Mouse (Mus musculus): Measurements from ENCODE around the gene Pde4d. TPM values are rescaled to one million over a fixed set of nuclear protein-coding genes. Genes with fewer than 3 reads are reported as not detected.

Pde4d gene
- polyA plus RNA-seq, 1 experiment, result 15.1 TPM

DNA sequence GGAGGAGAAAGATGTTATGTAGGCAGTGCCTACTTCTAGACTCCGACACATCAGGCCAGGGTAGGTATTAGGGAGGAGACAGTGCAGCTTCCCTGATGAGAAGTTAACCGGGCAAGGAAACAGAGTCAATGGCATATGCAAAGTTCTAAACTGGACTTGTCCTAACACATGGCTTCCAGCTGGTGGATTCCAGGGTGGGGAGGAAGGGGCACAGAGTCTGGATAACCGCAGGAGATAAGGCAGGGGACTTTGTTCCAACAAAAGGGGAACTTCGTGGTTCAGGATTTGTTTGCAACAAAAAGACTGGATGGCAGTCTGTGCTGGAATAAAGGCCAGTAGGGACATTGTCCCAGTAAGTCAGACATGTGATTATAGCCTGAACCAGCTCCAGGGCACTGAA is 1042.1 kb downstream of the Pde4d start:
- no peaks in the 10 kb centered on the region for H3K79me3 ChIP-seq (ENCODE audit: low read depth)
- no peaks in the 10 kb centered on the region for H3K36me3 ChIP-seq (ENCODE audit: control insufficient read depth, insufficient read depth)
- H3K27me3 ChIP-seq (ENCODE audit: control insufficient read depth, insufficient read depth, insufficient read length), result no peaks in the 10 kb centered on the region
- H3K4me3 ChIP-seq (ENCODE audit: insufficient read depth, poor library complexity, severe bottlenecking), result no peak overlapping the region
- no peak overlapping the region for H3ac ChIP-seq (ENCODE audit: control insufficient read depth, insufficient read length, low read depth)
- H3K79me2 ChIP-seq (ENCODE audit: control insufficient read depth, insufficient read depth), result no peaks in the 10 kb centered on the region
- TF ChIP-seq USF1 (IDR thresholded peaks at IDR 0.05; ENCODE audit: low read depth), result no peak
- no peak for TF ChIP-seq MYOD1 (IDR thresholded peaks at IDR 0.05; ENCODE audit: control insufficient read depth, insufficient read length, low read depth)
- no peak for TF ChIP-seq MYOG (IDR thresholded peaks at IDR 0.05; ENCODE audit: control insufficient read depth, extremely low read depth, insufficient read length)
- no peak for TF ChIP-seq CTCF (IDR thresholded peaks at IDR 0.05; ENCODE audit: control insufficient read depth, insufficient read depth, insufficient read length)
- TF ChIP-seq CEBPB (IDR thresholded peaks at IDR 0.05; ENCODE audit: low read depth), result no peak
- TF ChIP-seq FOSL1 (IDR thresholded peaks at IDR 0.05; ENCODE audit: insufficient read depth, low read length, poor library complexity, severe bottlenecking), result no peak
- no peak for TF ChIP-seq MAX (IDR thresholded peaks at IDR 0.05)

DNA sequence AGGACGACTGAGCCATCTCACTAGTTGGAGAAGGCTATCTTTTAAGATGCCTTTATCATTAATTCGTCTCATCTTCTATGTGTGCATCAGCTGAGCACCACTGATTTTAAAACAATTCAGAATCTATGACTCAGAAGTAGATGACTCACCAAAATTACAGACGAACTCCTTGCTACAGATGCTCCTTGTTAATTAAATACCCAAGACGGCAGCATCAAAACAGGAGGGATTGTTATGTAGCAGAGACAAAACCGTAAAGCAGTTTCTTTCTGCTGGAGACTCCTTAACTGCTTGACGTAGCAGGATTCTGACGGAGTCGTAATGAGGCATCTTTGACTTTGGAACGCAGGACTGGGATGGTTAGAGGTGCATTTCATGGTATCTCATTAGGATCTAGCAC is 1050.6 kb downstream of the Pde4d start:
- Histone ChIP-seq H3ac (ENCODE audit: control insufficient read depth, insufficient read length, low read depth) (no peak overlapping the region), H3K79me2 (ENCODE audit: control insufficient read depth, insufficient read depth) (no peaks in the 10 kb centered on the region), H3K79me3 (ENCODE audit: low read depth) (no peaks in the 10 kb centered on the region), H3K27me3 (ENCODE audit: control insufficient read depth, insufficient read depth, insufficient read length) (no peaks in the 10 kb centered on the region), H3K4me3 (ENCODE audit: insufficient read depth, poor library complexity, severe bottlenecking) (no peak overlapping the region), H3K36me3 (ENCODE audit: control insufficient read depth, insufficient read depth) (no peaks in the 10 kb centered on the region)
- TF ChIP-seq USF1 (IDR thresholded peaks at IDR 0.05; ENCODE audit: low read depth) (no peak), FOSL1 (IDR thresholded peaks at IDR 0.05; ENCODE audit: insufficient read depth, low read length, poor library complexity, severe bottlenecking) (no peak), MYOD1 (IDR thresholded peaks at IDR 0.05; ENCODE audit: control insufficient read depth, insufficient read length, low read depth) (no peak), MYOG (IDR thresholded peaks at IDR 0.05; ENCODE audit: control insufficient read depth, extremely low read depth, insufficient read length) (no peak), CTCF (IDR thresholded peaks at IDR 0.05; ENCODE audit: control insufficient read depth, insufficient read depth, insufficient read length) (no peak), MAX (IDR thresholded peaks at IDR 0.05) (no peak), CEBPB (IDR thresholded peaks at IDR 0.05; ENCODE audit: low read depth) (no peak)

GRCm38 (mm10) chr13:109502796-109503195 is 1053.0 kb downstream of the Pde4d start:
- H3K79me3 ChIP-seq (ENCODE audit: low read depth), result no peaks in the 10 kb centered on the region
- no peak for TF ChIP-seq CTCF (IDR thresholded peaks at IDR 0.05; ENCODE audit: control insufficient read depth, insufficient read depth, insufficient read length)
- no peak for TF ChIP-seq MYOD1 (IDR thresholded peaks at IDR 0.05; ENCODE audit: control insufficient read depth, insufficient read length, low read depth)
- H3ac ChIP-seq (ENCODE audit: control insufficient read depth, insufficient read length, low read depth), result no peak overlapping the region
- H3K79me2 ChIP-seq (ENCODE audit: control insufficient read depth, insufficient read depth), result no peaks in the 10 kb centered on the region
- H3K27me3 ChIP-seq (ENCODE audit: control insufficient read depth, insufficient read depth, insufficient read length), result no peaks in the 10 kb centered on the region
- H3K4me3 ChIP-seq (ENCODE audit: insufficient read depth, poor library complexity, severe bottlenecking), result no peak overlapping the region
- H3K36me3 ChIP-seq (ENCODE audit: control insufficient read depth, insufficient read depth), result no peaks in the 10 kb centered on the region

DNA sequence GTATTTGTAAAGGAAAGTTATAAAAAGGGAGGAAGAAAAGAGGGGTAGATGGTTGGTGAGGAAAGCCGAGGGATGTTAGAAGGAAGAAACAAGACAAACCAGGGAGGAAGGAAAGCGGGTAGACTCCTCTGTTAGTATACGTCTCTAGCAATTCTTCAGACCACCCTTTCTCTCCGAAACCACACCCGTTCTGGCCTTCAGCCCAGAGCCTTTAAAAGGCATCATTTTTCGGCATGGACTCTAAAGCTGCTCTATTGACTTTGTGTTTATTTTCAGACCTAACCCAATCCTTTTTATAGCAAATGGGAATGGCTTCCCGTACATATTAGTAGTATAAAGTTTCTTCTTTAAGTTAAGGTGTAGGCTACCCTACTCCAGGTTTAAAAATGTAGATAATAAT is 1057.0 kb downstream of the Pde4d start:
- Histone ChIP-seq H3K4me3 (ENCODE audit: insufficient read depth, poor library complexity, severe bottlenecking) (no peak overlapping the region), H3ac (ENCODE audit: control insufficient read depth, insufficient read length, low read depth) (no peak overlapping the region), H3K27me3 (ENCODE audit: control insufficient read depth, insufficient read depth, insufficient read length) (no peaks in the 10 kb centered on the region), H3K79me2 (ENCODE audit: control insufficient read depth, insufficient read depth) (no peaks in the 10 kb centered on the region), H3K36me3 (ENCODE audit: control insufficient read depth, insufficient read depth) (no peaks in the 10 kb centered on the region), H3K79me3 (ENCODE audit: low read depth) (no peaks in the 10 kb centered on the region)
- TF ChIP-seq CEBPB (IDR thresholded peaks at IDR 0.05; ENCODE audit: low read depth), result no peak
- no peak for TF ChIP-seq FOSL1 (IDR thresholded peaks at IDR 0.05; ENCODE audit: insufficient read depth, low read length, poor library complexity, severe bottlenecking)
- no peak for TF ChIP-seq MYOD1 (IDR thresholded peaks at IDR 0.05; ENCODE audit: control insufficient read depth, insufficient read length, low read depth)
- no peak for TF ChIP-seq MYOG (IDR thresholded peaks at IDR 0.05; ENCODE audit: control insufficient read depth, extremely low read depth, insufficient read length)
- TF ChIP-seq USF1 (IDR thresholded peaks at IDR 0.05; ENCODE audit: low read depth), result no peak
- TF ChIP-seq MAX (IDR thresholded peaks at IDR 0.05), result no peak
- TF ChIP-seq CTCF (IDR thresholded peaks at IDR 0.05; ENCODE audit: control insufficient read depth, insufficient read depth, insufficient read length), result no peak

- no peaks in the 10 kb centered on the region for H3K79me3 ChIP-seq (ENCODE audit: low read depth)
- no peak for TF ChIP-seq USF1 (IDR thresholded peaks at IDR 0.05; ENCODE audit: low read depth)
- no peak for TF ChIP-seq CEBPB (IDR thresholded peaks at IDR 0.05; ENCODE audit: low read depth)
- no peak for TF ChIP-seq MAX (IDR thresholded peaks at IDR 0.05)
- no peak for TF ChIP-seq MYOD1 (IDR thresholded peaks at IDR 0.05; ENCODE audit: control insufficient read depth, insufficient read length, low read depth)
- no peak for TF ChIP-seq MYOG (IDR thresholded peaks at IDR 0.05; ENCODE audit: control insufficient read depth, extremely low read depth, insufficient read length)
- no peak for TF ChIP-seq FOSL1 (IDR thresholded peaks at IDR 0.05; ENCODE audit: insufficient read depth, low read length, poor library complexity, severe bottlenecking)
- TF ChIP-seq CTCF (IDR thresholded peaks at IDR 0.05; ENCODE audit: control insufficient read depth, insufficient read depth, insufficient read length), result no peak
- no peak overlapping the region for H3K4me3 ChIP-seq (ENCODE audit: insufficient read depth, poor library complexity, severe bottlenecking)
- H3K36me3 ChIP-seq (ENCODE audit: control insufficient read depth, insufficient read depth), result no peaks in the 10 kb centered on the region
- H3ac ChIP-seq (ENCODE audit: control insufficient read depth, insufficient read length, low read depth), result no peak overlapping the region
- no peaks in the 10 kb centered on the region for H3K27me3 ChIP-seq (ENCODE audit: control insufficient read depth, insufficient read depth, insufficient read length)
- no peaks in the 10 kb centered on the region for H3K79me2 ChIP-seq (ENCODE audit: control insufficient read depth, insufficient read depth)
Measured at GRCm38 (mm10) chr13:109508472-109508871, 1058.7 kb downstream of the Pde4d start.

DNA sequence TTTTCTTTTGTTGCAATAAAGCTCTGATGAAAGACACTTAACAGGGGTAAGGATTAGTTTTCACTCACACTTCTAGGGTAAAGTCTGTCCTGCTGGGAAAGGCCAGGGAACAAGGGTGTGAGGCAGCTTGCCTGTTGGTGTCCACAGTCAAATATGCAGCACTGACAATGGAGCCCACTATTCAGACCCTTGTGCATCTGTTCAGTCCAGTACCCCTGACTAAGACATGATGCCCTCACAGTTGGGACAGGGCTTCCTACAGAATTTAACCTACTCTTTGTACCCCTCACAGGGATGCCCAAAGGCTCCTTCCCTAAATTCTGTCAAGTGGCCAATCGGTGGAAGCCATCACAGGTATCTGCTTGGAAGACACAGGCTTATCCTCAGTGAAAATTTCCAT is 1068.4 kb downstream of the Pde4d start:
- no peaks in the 10 kb centered on the region for H3K79me3 ChIP-seq (ENCODE audit: low read depth)
- no peak overlapping the region for H3ac ChIP-seq (ENCODE audit: control insufficient read depth, insufficient read length, low read depth)
- TF ChIP-seq MYOG (IDR thresholded peaks at IDR 0.05; ENCODE audit: control insufficient read depth, extremely low read depth, insufficient read length) (no peak), USF1 (IDR thresholded peaks at IDR 0.05; ENCODE audit: low read depth) (no peak), FOSL1 (IDR thresholded peaks at IDR 0.05; ENCODE audit: insufficient read depth, low read length, poor library complexity, severe bottlenecking) (no peak), MYOD1 (IDR thresholded peaks at IDR 0.05; ENCODE audit: control insufficient read depth, insufficient read length, low read depth) (no peak), CTCF (IDR thresholded peaks at IDR 0.05; ENCODE audit: control insufficient read depth, insufficient read depth, insufficient read length) (no peak), MAX (IDR thresholded peaks at IDR 0.05) (no peak), CEBPB (IDR thresholded peaks at IDR 0.05; ENCODE audit: low read depth) (no peak)
- no peaks in the 10 kb centered on the region for H3K27me3 ChIP-seq (ENCODE audit: control insufficient read depth, insufficient read depth, insufficient read length)
- no peaks in the 10 kb centered on the region for H3K79me2 ChIP-seq (ENCODE audit: control insufficient read depth, insufficient read depth)
- no peaks in the 10 kb centered on the region for H3K36me3 ChIP-seq (ENCODE audit: control insufficient read depth, insufficient read depth)
- no peak overlapping the region for H3K4me3 ChIP-seq (ENCODE audit: insufficient read depth, poor library complexity, severe bottlenecking)
